Mouse (Mus musculus): ENCODE measurements at regions not wholly inside any gene's neighbourhood (a gene's known extent, or its start where the extent isn't known, plus 50 kb on each side); places are given as distances from the start of the nearest gene placed in this dataset.

GRCm38 (mm10) chr4:110121447-110121846 lies 143.6 kb downstream of the Dmrta2 start:
- no peak for ATAC-seq (replicated peaks; ENCODE audit: poor library complexity, severe bottlenecking)

- no peak for ATAC-seq (replicated peaks; ENCODE audit: poor library complexity, severe bottlenecking)
Measured at GRCm38 (mm10) chr4:110125067-110125784, 147.4 kb downstream of the Dmrta2 start.

GRCm38 (mm10) chr4:110127941-110128520 lies 150.2 kb downstream of the Dmrta2 start:
- ATAC-seq (replicated peaks; ENCODE audit: poor library complexity, severe bottlenecking), result no peak

- ATAC-seq (replicated peaks; ENCODE audit: poor library complexity, severe bottlenecking), result no peak; the same call in 1 of the 2 replicates
Measured at GRCm38 (mm10) chr4:110128918-110129317, 151.1 kb downstream of the Dmrta2 start.

- ATAC-seq (replicated peaks; ENCODE audit: poor library complexity, severe bottlenecking), result no peak
Measured at GRCm38 (mm10) chr4:110129518-110129917, 151.7 kb downstream of the Dmrta2 start.

GRCm38 (mm10) chr4:110132061-110132460 lies 154.2 kb downstream of the Dmrta2 start:
- ATAC-seq (replicated peaks; ENCODE audit: poor library complexity, severe bottlenecking), result no peak

GRCm38 (mm10) chr4:110134036-110134435 lies 156.2 kb downstream of the Dmrta2 start:
- ATAC-seq (replicated peaks; ENCODE audit: poor library complexity, severe bottlenecking), result no peak

- ATAC-seq (replicated peaks; ENCODE audit: poor library complexity, severe bottlenecking), result no peak
Measured at GRCm38 (mm10) chr4:110145229-110145628, 167.4 kb downstream of the Dmrta2 start.

- no peak for ATAC-seq (replicated peaks; ENCODE audit: poor library complexity, severe bottlenecking)
Measured at GRCm38 (mm10) chr4:110152103-110152946, 174.5 kb downstream of the Dmrta2 start.
